Mouse (Mus musculus): ENCODE measurements around the gene Prr14. TPM values are rescaled to one million over a fixed set of nuclear protein-coding genes. Genes with fewer than 3 reads are reported as not detected.
"Not testable (repeated sequence)": the region's sequence is repeated elsewhere in the genome, so short reads cannot be mapped to it uniquely, and the experiment has no call there.

Prr14 gene
- 100 to 1,000 TPM; 137 to 165 TPM for polyA plus RNA-seq (2017; shearing (Covaris generic))

DNA sequence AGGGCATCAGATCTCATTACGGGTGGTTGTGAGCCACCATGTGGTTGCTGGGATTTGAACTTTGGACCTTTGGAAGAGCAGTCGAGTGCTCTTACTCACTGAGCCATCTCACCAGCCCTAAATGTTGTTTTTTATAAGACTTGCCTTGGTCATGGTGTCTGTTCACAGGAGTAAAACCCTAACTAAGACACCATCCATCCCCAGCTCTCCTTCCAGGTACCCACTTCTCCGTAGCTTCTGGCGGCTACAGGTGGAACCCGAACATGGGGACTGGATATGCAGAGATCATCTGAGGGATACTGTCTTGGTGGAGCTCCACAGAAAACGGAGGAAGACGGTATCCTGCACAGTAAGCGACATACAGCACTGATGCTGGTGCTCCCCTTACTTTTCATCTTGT, at the start of gene Prr14:
Gene Prr14 (plus strand): TSS at position 301 of the 400 bp plus-strand sequence.
- not testable (repeated sequence) for ATAC-seq

DNA sequence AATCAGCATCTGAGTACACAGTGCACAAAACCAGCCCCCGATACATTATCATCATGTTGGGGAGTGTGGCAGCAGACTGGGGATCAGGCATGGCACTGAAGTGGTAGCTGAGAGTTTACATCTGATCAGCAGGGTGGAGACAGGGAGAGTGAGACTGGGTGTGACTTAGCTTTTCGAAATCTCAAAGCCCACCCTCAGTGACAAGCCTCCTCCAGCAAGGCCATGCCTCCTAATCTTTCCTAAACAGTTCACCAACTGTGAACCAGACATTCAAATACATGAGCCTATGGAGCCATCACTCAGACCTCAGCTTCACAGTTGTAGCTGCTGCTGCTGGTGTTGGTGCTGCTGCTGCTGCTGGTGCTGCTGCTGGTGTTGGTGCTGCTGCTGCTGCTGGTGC, 48.0 kb upstream of the Prr14 start:
- no peak for ATAC-seq

DNA sequence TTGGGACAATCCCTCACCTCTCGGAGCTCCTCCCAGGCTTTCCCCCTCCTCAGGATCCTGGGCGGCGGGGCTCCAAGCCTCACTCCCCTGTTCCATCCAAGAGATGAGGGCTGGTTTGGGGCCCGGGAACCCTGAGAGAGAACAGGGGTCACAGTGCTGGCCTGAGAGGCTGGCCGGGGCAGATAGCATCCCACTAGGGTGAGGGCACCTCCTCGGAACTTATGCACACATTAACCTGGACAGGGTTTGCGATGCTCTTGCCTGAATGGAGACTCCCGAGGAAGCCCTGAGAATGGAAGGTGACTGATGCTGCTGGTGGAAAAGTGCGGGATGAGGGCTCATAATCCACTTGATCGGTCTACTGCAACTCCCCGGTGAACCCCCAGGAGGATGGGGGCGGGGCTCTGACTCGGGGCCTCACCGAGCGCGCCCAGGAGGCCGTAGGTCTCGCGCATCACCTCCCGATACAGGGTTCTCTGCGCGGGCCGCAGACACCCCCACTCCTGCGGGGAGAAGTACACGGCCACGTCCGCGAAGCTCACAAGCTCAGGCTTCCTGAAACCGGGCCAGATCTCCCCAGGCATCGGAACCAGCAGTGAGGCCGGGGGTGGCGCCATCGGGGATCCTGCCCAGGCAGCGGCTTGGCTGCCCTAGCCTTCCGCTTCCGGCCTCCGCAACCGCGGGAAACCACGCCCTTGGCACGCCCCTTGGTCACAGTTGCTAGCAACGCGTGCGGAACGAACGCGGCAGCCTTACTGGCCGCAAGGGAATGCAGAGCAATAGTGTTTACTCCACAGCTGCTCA, 37.8 kb upstream of the Prr14 start, which contains the start of gene Zfp688:
Gene Zfp688 (minus strand): TSS at position 681 of the 804 bp plus-strand sequence.
- ATAC-seq = peak; percentile 97

DNA sequence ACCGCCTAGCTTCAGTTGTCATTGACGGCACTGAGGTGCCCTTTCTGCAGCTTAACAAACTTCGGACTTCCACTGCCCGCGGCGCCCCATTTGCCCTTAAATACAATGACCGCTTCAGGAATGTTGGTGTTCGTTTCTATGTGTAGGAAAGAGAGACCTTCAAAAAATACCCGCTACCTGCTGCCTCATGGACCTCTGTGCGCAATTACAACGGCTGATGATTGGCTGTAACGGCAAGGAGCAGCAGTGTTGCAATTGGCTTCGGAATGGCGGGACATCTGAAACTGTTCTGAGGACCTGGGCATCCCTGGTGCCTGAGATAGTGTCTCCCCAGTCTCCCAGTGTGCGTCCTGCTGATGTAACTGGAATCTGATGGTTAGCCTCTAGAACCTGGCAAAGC, 37.2 kb upstream of the Prr14 start:
- ATAC-seq = no peak

DNA sequence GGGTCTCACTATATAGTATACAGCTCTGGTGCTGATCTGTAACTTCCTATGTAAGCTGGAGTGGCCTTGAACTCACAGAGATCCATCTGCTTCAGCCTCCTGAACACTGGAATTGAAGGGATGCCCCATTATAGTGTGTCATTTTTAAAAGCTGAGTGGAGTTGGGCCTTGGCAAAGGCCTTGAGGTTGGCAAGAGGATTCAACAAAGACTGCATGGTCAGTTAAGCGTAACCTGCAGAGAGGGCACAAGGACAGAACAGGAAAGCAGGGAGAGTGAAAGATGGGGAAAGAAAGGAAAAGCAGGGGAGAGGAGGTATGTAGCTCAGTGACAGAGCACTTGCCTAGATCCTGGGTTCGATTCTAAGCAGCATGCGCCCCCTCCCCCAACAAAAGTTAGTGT, 34.1 kb upstream of the Prr14 start:
- ATAC-seq = no peak

DNA sequence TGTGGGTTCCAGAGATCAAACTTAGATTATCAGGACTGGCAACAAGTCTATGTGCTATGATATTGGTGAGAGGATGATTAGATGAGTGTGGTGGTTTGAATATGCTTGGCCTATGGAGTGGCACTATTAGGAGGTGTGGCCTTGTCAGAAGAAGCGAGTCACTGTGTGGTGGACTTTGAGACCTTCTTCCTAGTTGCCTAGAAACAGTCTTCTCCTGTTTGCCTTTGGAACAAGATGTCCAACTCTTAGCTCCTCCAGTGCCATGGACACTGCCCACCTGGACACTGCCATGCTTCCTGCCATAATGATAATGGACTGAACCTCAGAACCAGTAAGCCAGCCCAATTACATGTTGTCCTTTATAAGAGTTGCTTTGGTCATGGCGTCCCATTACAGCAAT, 33.5 kb upstream of the Prr14 start:
- no peak for ATAC-seq

DNA sequence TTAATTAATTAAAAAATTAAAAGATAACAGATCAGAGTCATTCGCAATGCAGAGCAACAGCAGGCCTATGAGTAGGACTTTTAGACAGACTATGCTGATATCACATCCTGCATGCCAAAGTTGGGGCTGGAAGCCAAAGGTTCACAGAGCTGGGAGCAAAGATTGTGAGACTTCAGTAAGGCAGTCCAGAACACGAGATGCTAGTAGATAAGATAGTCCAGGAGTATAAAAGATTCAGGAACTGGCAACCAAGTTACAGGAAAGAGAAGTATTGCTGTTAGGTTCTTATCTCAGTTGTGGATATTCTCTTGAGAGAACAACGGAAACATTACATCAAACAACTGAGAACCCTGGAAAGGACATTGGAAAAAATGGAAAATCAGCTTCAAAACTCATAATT, 33.1 kb upstream of the Prr14 start:
- no peak for ATAC-seq

DNA sequence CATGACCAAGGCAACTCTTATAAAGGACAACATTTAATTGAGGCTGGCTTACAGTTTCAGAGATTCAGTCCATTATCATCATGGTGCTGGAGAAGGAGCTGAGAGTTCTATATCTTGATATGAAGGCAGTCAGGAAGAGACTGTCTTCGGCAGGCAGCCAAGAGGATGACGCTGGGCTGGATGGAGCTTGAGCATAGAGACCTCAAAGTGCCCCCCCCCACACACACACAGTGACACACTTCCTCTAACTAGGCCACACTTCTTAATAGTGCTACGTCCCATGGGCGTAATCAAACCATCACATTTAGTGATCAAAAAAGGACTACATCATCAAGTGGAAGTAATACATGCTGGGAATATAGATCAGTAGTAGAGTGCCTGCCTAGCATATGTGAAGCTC, 24.2 kb upstream of the Prr14 start:
- ATAC-seq = no peak

DNA sequence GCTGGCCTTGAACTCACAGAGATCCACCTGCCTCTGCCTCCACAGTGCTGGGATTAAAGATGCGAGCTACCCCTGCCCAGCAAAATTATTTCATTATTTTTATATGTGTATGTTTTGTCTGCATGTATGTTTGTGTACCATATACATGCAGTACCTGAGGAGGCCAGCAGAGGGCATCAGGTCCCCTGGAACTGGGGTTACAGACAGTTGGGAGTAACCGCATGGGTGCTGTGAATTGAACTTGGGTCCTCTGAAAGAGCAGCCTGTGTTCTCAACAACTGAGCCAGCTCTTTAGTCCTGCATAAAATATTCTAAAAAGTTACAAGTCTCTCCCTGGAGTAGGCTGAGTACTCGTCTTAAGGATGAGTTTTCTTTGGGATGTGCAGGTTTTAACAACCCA, 21.7 kb upstream of the Prr14 start:
- no peak for ATAC-seq

DNA sequence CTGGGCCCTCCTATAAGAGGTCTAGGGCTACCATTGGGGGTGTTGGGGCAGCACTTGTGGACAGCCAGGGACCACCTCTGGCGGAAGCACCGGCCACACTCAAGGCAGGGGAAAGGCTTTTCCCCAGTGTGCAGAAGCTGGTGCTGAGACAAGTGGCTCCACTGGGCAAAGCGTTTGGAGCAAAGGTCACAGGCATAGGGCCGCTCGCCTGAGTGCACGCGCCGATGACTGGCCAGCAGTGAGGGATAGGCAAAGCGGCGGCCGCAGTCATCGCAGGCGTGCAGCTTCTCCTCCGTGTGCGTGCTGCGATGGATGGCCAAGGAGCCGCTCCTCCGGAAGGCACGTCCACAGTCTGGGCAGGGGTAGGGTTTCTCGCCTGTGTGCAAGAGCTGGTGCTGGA, 15.4 kb upstream of the Prr14 start:
- no peak for ATAC-seq

DNA sequence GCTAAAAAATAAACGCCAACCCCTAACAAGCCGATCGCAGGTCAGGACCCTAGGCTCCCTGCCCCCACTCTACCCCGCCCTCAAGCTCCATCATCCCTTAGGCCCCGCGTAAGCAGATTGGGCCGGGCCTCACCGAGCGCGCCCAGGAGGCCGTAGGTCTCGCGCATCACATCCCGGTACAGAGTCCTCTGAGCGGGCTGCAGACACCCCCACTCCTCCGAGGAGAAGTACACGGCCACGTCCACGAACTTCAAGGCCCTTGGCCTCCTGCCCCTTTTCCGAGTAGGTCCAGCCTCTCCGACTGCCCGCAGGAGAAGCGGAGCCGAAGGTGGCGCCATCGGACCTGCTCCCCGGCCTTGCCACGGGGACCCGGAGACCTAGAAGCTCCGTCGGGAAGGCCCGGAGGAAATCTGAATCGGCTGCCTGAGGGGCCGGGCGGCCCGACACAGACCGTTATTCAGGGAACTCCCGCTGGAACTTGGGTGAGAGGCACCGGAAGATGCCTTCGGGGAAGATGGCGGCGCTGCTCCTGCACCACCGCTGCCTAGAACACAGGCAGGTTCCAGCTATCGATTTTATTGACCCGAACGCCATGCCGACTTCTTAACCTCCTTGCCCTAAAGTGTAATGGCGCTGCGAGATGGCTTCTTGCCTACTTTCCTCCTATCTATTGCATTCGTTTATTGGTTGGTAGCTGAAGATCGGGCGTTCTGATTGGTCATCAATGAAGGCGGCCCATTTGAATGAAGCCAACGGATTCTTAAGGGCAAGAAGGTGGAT, 10.7 kb upstream of the Prr14 start, which contains the start of gene Zfp689:
Gene Zfp689 (minus strand): TSS at position 638 of the 780 bp plus-strand sequence.
- ATAC-seq = peak; percentile 87

DNA sequence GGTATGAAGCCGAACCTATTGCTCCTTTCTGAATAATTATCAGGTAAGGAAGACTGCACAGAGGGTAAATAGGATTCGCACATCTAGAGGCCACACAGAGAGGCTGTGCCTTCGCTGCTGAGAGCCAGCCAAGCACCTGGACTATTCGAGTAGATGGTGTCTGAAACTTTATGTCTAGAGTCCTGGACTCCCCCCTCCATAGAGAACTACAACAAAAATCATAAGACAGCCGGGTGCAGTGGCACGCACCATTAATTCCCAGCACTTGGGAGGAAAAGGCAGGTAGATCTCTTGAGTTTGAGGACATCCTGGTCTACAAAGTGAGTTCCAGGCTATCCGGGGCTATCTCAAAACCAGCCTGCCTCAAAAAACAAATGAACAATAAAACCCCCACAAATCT, 9.4 kb upstream of the Prr14 start:
- no peak for ATAC-seq

DNA sequence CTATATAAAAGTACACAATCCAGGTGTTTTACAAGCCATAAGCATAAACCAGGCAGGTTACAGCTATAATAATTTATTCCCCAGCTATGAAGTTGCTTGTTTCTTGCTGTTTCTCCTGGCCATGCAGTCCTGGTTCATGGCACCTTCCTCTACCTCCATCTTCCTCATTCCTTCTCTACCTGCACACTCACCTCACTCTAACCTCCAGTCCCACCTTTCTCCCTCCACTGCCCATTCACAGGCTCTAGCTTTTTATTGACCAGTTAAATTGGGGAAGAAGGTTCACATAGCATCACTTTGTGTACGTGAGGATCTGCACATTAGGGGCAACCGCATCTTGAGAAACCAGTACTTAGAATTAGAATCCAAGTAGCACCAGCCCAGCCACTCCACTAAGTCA, 6.4 kb upstream of the Prr14 start:
- no peak for ATAC-seq

DNA sequence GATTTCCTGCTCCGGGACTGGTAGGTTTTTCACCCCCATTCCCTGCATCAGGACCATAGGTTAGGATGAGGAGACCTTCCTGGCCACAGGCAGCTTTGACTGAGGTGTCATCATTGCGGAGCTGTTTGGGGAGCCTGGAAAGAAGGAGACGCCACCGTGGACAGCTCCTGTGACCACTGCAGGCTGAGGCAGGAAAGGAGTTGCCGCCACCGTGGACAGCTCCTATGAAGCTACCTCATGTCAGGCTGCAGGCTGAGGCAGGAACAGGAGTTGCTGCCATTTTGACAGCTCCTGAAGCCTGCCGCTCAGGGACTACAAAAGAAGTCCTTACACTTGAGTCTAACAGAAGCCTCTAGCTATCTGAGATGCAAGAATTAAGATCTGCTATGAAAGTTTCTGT, 4.5 kb upstream of the Prr14 start:
- no peak for ATAC-seq

DNA sequence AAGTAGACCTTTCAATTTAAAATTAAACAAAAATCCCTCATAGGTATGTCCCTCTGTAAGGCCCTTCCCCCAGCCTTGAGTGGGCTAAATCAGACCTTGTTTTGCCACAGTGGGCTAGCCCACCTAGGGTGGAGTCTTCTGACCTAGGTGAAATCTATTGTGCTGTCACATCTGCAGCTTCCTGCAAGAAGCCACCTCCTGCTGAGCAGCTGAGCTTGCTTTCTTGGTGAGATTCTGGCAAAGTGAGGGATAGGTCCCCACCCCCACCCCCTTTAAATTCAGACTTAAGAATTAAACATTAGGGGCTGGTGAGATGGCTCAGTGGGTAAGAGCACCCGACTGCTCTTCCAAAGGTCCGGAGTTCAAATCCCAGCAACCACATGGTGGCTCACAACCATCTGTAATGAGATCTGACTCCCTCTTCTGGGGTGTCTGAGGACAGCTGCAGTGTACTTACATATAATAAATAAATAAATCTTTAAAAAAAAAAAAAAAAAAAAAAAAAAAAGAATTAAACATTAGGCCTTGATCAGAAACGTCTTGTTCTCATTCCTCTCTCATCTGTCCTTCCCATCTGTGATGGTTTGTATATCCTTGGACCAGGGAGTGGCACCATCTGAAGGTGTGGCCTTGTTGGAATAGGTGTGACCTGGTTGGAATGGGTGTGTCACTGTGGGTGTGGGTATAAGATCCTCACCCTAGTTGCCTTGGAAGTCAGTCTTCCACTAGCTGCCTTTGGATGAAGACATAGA, 864 bp upstream of the Prr14 start:
- not testable (repeated sequence) for ATAC-seq

DNA sequence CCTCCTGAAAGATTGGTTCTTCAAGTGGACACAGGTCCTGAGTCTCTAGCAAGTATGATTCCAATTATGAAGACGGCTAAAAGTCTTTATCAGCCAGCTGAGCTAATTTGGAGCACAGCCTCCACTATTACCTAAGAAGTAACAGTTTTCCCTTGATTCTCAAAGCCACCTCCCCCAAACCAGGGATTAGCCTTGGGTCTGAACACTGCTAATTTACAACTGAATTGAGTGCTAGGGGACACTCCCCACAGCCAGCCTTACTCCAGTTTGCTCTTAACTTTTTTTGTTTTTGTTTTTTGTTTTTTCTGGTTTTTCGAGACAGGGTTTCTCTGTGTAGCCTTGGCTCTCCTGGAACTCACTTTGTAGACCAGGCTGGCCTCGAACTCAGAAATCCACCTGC, 5.8 kb downstream of the Prr14 start:
- ATAC-seq = no peak

DNA sequence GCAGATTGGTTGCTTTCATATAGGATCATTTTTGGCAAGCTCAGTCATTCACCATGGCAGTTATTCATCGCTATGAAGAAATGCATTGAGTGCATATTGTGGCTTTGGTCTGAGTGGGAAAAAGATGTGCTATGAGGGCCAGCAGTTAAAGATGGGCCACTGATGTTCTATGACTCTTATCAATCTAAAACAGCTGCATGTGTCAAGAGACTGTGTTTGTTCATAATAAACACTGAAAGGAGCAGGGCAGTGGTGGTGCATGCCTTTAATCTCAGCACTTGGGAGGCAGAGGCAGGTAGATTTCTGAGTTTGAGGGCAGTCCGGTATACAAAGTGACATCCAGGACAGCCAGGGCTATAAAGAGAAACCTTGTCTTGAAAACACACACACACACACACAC, 6.3 kb downstream of the Prr14 start:
- ATAC-seq = not testable (repeated sequence)

DNA sequence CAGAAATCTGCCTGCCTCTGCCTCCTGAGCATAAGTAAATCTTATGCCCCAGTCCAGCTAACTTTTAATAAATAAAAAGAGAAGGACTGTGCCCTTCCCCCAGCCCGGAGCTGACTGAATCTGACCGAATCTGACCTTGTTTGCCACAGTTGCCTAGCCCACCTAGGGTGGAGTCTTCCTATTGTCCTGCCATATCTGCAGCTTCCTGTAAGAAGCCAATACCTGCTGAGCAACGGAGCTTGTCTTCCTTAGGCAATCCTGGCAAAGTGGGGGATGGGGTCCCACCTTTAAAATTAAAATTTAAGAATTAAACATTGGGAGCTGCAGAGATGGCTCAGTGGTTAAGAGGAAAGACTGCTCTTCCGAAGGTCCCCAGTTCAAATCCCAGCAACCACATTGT, 7.2 kb downstream of the Prr14 start:
- no peak for ATAC-seq

DNA sequence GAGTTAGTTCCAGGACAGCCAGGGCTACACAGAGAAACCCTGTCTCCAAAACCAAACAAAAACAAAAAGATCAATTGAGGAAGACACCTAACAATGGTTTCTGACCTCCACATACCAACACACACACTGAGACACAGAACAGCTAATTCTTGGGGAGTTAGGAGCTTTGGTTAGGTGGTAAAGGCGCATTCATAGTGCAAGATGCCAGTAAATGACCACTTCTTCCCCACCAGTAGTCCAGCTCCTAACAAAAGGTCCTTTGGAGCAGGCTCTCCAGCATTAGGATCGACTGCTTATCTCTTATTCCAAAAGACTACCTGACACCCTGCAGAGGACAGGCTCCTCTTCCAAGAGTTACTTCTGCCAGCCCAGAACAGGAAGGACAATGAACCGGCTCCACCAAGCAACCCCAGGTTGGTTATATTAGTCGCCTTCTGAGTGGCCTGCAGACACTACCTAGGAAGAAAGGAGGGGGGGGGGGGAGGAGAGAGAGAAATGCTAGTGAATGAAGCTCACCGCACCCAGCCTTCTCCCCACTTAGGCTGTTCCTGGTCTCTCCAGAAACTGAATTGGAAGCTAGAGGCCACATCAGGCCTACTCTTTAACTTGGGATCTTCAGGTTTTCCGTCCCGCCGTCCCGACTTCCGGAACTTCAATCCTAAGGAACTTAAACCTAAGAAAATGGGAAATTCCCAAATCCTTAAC, 10.8 kb downstream of the Prr14 start:
- no peak for ATAC-seq

DNA sequence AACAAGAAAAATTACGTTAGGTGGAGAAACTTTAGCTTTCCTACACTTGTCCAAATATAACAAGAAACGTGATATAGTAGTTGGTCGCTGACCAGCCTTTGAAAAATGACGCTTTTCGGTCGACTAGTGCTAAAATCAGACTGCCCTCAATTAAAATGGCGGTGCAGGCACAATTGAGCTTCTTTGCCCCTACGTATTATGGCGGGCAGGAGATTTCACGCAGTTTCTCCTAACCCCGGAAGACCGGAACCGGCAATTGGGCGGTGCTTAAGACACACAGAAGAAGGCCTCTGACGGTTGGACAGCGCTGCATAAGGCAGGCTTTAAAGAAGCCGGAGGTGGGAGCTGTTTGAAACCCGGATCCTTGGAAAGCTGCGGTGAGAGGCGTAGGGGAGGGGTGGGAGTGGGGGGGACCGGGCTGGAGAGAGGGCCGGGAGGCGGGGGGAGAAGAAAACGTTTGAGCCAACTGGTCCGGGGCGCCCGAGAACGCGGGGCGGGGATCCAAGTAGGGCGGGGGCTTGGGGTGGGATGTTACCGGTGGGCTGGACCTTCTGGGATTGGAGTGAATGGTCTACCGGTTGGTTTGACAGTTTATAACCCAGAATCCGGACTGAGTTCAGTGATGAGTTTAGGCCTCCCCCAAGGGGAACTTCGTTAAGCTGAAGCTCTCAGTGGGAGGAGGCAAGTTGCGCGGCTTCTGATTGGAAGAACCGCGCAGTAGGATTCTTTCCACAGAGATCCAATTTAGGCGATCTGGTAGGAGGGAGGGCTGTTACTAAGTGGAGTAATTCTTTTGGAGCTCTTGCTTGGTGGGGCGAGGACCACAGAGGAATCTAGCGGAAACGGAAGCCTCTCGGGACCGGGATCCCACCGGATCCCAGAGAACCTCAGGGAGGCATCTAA, 11.6 kb downstream of the Prr14 start:
- ATAC-seq = peak; percentile 92

DNA sequence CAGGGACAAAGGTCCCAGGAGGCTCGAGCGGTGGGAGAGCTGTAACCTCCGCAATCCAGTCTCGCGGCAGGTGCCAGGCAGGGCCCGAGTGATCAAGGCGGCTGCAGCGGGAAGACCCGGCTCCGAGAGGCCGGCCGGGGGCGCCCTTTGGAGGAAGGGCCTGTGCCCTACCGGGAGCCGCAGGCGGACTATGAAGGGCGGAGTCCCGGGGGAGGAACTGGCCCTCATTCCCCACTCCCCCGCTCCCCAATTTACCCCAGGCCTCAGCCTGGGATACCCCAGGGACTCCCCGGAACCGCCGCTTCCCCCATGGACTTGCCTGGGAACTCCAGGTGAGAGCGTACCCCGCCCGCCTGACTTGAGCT, 12.2 kb downstream of the Prr14 start:
- no peak for ATAC-seq

DNA sequence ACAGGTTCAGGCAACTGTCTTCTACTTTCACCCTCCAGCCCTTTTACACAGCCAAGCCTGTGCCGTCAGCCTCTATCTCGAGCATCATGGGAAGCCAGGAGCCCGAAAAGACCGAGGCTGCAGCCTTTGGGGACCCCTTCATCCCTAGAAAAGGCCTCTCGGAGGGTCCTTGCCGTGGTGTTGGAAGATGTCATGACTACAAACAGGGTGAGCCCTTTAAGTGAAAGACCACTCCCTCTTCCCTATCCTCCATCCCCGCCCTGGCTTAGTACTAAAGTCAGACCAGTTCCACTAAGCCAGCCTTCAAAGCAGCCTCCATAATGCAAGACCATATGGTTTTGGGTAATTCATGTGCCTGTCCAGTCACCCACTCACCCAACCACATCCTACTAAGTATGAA, 12.6 kb downstream of the Prr14 start:
- ATAC-seq = no peak

Data from activated CD4-positive, CD25-positive, alpha-beta regulatory T cell, adult 4 months (primary cell).